Mouse (Mus musculus) kidney, postnatal 10 days (tissue): ENCODE data around the gene Gm11595.
"Not testable (repeated sequence)": the region's sequence is repeated elsewhere in the genome, so short reads cannot be mapped to it uniquely, and the experiment has no call there.

Experiments
- DNase-seq: peaks from one replicate; pipeline ENCODE4 v3.0.0; 2021; ENCODE audit warnings: mixed read lengths

The Gm11595 gene

DNA sequence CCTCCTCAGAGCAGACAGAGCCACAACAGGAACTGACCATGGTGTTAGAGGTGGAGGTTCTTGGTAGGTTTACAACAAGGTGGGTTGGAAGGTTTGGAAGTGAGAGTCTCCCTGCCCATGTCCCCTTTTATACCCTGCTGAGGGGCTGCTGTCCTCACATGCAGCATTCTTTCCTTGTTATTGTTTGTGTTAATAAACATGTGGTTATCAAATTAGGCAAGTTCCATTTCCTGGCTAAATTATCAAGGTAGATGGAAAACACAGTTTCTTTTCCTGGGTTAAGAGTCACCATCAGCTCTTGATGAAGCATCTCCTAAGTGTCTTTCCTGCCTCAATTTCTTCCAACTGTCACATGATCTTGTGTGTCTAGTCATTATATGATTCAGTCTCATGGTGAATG lies at the start of gene Gm11595:
Gene Gm11595 (minus strand): TSS at position 101 of the 400 bp plus-strand sequence.
- DNase-seq: not testable (repeated sequence)

DNA sequence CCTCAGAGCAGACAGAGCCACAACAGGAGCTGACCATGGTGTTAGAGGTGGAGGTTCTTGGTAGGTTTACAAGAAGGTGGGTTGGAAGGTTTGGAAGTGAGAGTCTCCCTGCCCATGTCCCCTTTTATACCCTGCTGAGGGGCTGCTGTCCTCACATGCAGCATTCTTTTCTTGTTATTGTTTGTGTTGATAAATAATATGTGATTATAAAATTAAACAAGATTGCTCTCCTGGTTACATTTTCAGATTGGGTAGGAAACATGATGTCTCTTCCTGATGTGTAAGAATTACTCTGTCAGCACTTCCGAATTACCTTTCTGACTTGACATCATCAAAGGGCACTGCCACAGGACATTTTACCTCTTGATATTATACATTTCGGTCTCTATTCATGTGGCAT lies 42.9 kb upstream of the Gm11595 start, which contains the start of gene Gm11564:
Gene Gm11564 (minus strand): TSS at position 101 of the 400 bp plus-strand sequence.
- not testable (repeated sequence) for DNase-seq

GRCm38 (mm10) chr11:99809792-99810191 lies 37.1 kb upstream of the Gm11595 start, which contains the start of gene Krtap4-13:
Gene Krtap4-13, minus strand, starts transcription at chr11:99809892.
- not testable (repeated sequence) for DNase-seq

DNA sequence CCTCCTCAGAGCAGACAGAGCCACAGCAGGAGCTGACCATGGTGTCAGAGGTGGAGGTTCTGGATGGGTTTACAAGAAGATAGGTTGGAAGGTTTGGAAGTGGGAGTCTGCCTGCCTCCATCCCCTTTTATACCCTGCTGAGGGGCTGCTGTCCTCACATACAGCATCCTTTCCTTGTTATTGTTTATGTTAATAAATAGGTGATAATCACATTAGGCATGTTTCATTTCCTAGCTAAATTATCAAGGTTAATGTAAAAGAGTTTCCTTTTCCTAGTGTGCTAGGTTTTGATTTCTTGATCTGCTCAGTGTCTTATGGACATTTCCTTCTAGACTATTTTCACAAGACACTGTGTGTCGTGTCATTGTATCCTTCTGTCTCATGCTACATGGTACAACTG lies 31.6 kb upstream of the Gm11595 start, which contains the start of gene Gm11554:
Gene Gm11554 (minus strand): TSS at position 101 of the 400 bp plus-strand sequence.
- not testable (repeated sequence) for DNase-seq

GRCm38 (mm10) chr11:99798832-99799231 lies 26.1 kb upstream of the Gm11595 start, which contains the start of gene Gm11569:
Gene Gm11569, minus strand, starts transcription at chr11:99798932.
- not testable (repeated sequence) for DNase-seq

GRCm38 (mm10) chr11:99793367-99793766 lies 20.7 kb upstream of the Gm11595 start, which contains the start of gene Gm11596:
Gene Gm11596, minus strand, starts transcription at chr11:99793467.
- DNase-seq: no peak

GRCm38 (mm10) chr11:99784900-99785299 lies 12.2 kb upstream of the Gm11595 start, which contains the start of gene Krtap4-9:
Gene Krtap4-9, plus strand, starts transcription at chr11:99785200.
- not testable (repeated sequence) for DNase-seq

GRCm38 (mm10) chr11:99780604-99781003 lies 7.9 kb upstream of the Gm11595 start, which contains the start of gene Krtap4-8:
Gene Krtap4-8, minus strand, starts transcription at chr11:99780704.
- no peak for DNase-seq

DNA sequence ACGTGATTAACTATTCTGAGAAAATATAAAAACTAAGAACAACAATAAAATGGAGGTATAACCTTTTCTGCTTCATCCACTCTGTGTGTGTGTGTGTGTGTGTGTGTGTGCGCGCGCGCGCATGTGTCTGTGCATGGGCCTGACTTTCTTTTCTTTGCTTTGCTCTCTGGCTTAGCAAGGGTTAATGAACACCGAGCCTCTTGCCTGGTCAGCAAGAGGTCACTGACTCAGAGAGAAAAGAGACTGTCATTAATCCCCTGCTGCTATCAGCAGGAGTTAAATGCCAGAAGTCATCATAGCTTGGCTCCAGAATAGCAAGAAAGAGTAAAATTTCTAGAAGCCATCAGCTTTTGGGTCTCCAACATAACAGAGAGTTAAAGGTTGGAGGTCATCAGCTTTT lies 5.7 kb upstream of the Gm11595 start:
- DNase-seq: no peak

GRCm38 (mm10) chr11:99768410-99768809 lies 4.3 kb downstream of the Gm11595 start:
- no peak for DNase-seq

GRCm38 (mm10) chr11:99758877-99759276 lies 13.8 kb downstream of the Gm11595 start:
- DNase-seq: no peak

DNA sequence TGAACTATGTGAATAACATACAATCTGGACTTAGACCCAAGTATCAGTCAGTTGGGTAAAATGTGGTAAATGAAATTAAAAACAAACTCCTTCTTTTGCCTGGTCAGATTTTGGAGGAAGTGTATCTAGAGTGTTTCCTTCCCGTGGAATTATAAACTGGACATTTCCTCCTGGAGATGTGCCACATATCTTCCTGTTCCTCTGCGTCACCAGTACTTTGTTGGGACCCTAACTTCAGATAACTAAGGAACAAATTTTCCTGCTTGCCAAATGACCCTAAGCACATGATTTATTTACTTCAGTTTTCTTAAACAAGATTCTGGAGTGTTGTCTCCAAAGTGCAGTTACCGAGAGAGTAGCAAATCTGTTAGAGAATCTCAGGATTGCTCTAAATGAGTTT lies 28.7 kb downstream of the Gm11595 start:
- no peak for DNase-seq

- DNase-seq: no peak
These were observed 38.5 kb downstream of the Gm11595 start, which contains the start of gene Gm14180 for GRCm38 (mm10) chr11:99734190-99734589. Gene Gm14180, minus strand, starts transcription at chr11:99734290.

DNA sequence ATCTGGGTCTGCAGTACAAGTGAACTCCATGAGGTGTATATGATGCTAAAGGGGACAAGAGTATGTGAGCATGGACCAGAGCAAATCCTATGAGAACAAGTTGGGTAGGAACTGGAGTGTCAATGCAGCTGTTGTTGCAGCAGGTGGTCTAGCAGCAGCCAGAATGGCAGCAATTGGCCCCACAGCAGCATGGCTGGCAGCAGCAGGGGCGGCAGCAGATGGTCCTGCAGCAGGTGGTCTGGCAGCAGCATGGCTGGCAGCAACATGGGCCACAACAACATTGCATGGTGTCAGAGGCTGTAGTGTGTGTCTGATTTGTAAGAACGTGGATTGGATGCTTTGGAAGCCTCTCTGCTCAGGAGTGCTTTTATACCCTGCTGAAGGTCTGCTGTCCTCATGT lies 48.7 kb downstream of the Gm11595 start:
- no peak for DNase-seq
